Mouse (Mus musculus): ENCODE data around the gene Mmp15. TPM values are rescaled to one million over a fixed set of nuclear protein-coding genes. Genes with fewer than 3 reads are reported as not detected.

Gene Mmp15
- total RNA-seq, 2 experiments from 2014 or later: 16.7 to 21.0 TPM

GRCm38 (mm10) chr8:95346643-95347545, 5.2 kb upstream of the Mmp15 start:
- intact Hi-C loops (cut with DNase I): loop anchor here (5.0 kb wide), 3 partner anchors 185 to 350 kb away; partner anchors contain the start of gene Ccdc113
- Histone ChIP-seq H3K4me3 (no peak overlapping the region), H3K27ac (no peak overlapping the region)
- peak; percentile 84 for TF ChIP-seq CTCF (IDR thresholded peaks at IDR 0.05)
- peak; percentile 73 to 76 for DNase-seq (ENCODE audit: extremely low spot score in 1 of 2, low spot score in 2 of 2)

GRCm38 (mm10) chr8:95348356-95348755, 3.7 kb upstream of the Mmp15 start:
- DNase-seq (ENCODE audit: extremely low spot score in 1 of 2, low spot score in 2 of 2): no peak
- Histone ChIP-seq H3K4me3 (no peak overlapping the region), H3K27ac (peak overlapping the region; percentile 67)
- intact Hi-C loops (cut with DNase I): loop anchor here (5.0 kb wide), 3 partner anchors 184 to 349 kb away; partner anchors contain the start of gene Ccdc113
- no peak for TF ChIP-seq CTCF (IDR thresholded peaks at IDR 0.05)

- intact Hi-C loops (cut with DNase I): loop anchor here (5.0 kb wide), 3 partner anchors 183 to 348 kb away; partner anchors contain the start of gene Ccdc113
- DNase-seq (ENCODE audit: extremely low spot score in 1 of 2, low spot score in 2 of 2): peak; percentile 71 to 76
- peak overlapping the region; percentile 67 for H3K27ac ChIP-seq
- H3K4me3 ChIP-seq: no peak overlapping the region
- TF ChIP-seq CTCF (IDR thresholded peaks at IDR 0.05): peak; percentile 20
Observed at GRCm38 (mm10) chr8:95348811-95349630, 3.0 kb upstream of the Mmp15 start.

- DNase-seq (ENCODE audit: extremely low spot score in 1 of 2, low spot score in 2 of 2): no peak
- H3K4me3 ChIP-seq: peak overlapping the region; percentile 81; the same call in 1 of the 2 replicates
- intact Hi-C loops (cut with DNase I): no loop called here
- H3K27ac ChIP-seq: no peak overlapping the region
- TF ChIP-seq CTCF (IDR thresholded peaks at IDR 0.05): peak; percentile 46
Observed at GRCm38 (mm10) chr8:95351461-95351860, 607 bp upstream of the Mmp15 start.

- H3K27ac ChIP-seq: peak overlapping the region; percentile 81
- no peak; the same call in 1 of the 2 replicates for TF ChIP-seq CTCF (IDR thresholded peaks at IDR 0.05)
- intact Hi-C loops (cut with DNase I): loop anchor here (2.0 kb wide), 1 partner anchor 82 kb away; the partner anchor contains the start of gene Cfap20
- H3K4me3 ChIP-seq: peak overlapping the region; percentile 81
- DNase-seq (ENCODE audit: extremely low spot score in 1 of 2, low spot score in 2 of 2): no peak
Observed at GRCm38 (mm10) chr8:95352871-95353866, 1.1 kb downstream of the Mmp15 start.

GRCm38 (mm10) chr8:95354606-95355005, 2.5 kb downstream of the Mmp15 start:
- intact Hi-C loops (cut with DNase I): no loop called here

GRCm38 (mm10) chr8:95358550-95359411, 6.7 kb downstream of the Mmp15 start:
- Histone ChIP-seq H3K27ac (no peak overlapping the region), H3K4me3 (no peak overlapping the region)
- no peak for DNase-seq (ENCODE audit: extremely low spot score in 1 of 2, low spot score in 2 of 2)
- TF ChIP-seq CTCF (IDR thresholded peaks at IDR 0.05): no peak
- intact Hi-C loops (cut with DNase I): no loop called here

More at GRCm38 (mm10) chr8:95354606-95355005, 2.5 kb downstream of the Mmp15 start:
- TF ChIP-seq CTCF (IDR thresholded peaks at IDR 0.05): no peak
- DNase-seq (ENCODE audit: extremely low spot score in 1 of 2, low spot score in 2 of 2): no peak
- no peak overlapping the region for H3K27ac ChIP-seq
- H3K4me3 ChIP-seq: no peak overlapping the region

- intact Hi-C loops (cut with DNase I): no loop called here
- Histone ChIP-seq H3K27ac (no peak overlapping the region), H3K4me3 (no peak overlapping the region)
- TF ChIP-seq CTCF (IDR thresholded peaks at IDR 0.05): no peak
- no peak for DNase-seq (ENCODE audit: extremely low spot score in 1 of 2, low spot score in 2 of 2)
Observed at GRCm38 (mm10) chr8:95360181-95361015, 8.3 kb downstream of the Mmp15 start.

- H3K4me3 ChIP-seq: no peak overlapping the region
- H3K27ac ChIP-seq: no peak overlapping the region
- no peak for DNase-seq (ENCODE audit: extremely low spot score in 1 of 2, low spot score in 2 of 2)
- intact Hi-C loops (cut with DNase I): no loop called here
- no peak for TF ChIP-seq CTCF (IDR thresholded peaks at IDR 0.05)
Observed at GRCm38 (mm10) chr8:95361016-95361341, 8.9 kb downstream of the Mmp15 start.
